ENCODE assay signal across 31 mouse cellular contexts in the genomic region with DNA sequence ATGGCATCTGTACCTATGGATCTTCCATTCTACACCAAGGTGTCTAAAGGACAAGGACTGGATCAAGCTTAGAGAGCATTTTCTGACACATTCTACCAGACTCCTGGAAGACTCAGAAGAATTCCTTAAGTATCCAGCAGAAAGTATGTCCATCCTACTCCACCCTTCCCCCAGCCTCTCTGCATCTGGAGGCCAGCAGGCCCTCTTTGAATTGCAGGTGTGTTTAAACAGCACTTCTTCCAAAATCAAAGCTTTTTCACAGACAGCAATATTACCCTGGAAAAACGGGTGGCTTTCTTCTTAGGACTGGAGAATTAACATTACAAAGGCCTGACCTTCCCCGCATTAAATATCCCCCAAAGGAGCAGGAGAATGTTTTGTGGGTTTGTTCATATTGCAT.
A peak's percentile ranks its signal among the peaks of the same experiment; 100 is the strongest.
DNase-seq lines count a peak whose midpoint lies in the region; ATAC-seq and TF ChIP-seq lines count a peak whose summit lies in the region.
"Had no signal": no experiment of that assay in that cellular context is flagged by ENCODE, and none has a peak within 500 bp of the region (broad histone marks: within the 10 kb centered on the region; RNA-seq: fewer than 3 reads in every experiment).

No protein-coding gene starts in this region.

- DNase-seq in midbrain, embryonic 11.5 days (ENCODE audit: low spot score, missing footprints), result peak; percentile 82
- no peak for DNase-seq in midbrain, embryonic 10.5 days (ENCODE audit: low spot score)
- DNase-seq in ES-E14 (ENCODE audit: low read depth, low spot score), result peak; percentile 8
- peak; percentile 27 for DNase-seq in ZHBTc4 (ENCODE audit: low read depth, low spot score)
- DNase-seq in limb, embryonic 10.5 days (ENCODE audit: low spot score), result no peak
- DNase-seq in liver, embryonic 11.5 days (ENCODE audit: low spot score), result no peak
- DNase-seq in right cerebral cortex, adult 18-20 months, result no peak
- no peak for DNase-seq in kidney, adult 11 months
- DNase-seq: adrenal gland, adult 8-10 months; adrenal gland, postnatal 25 days; cerebellum, adult 18-20 months; cerebellum, adult 9-10 months; cerebellum, postnatal 25 days; embryo, embryonic 11 days; forebrain, postnatal 0 days; gastrocnemius, postnatal 25 days; heart, adult 18-20 months; heart, postnatal 10 days; heart, postnatal 36 days had no signal

- no peak overlapping the region for H3K27ac ChIP-seq in midbrain, embryonic 11.5 days (ENCODE audit: low read depth, low read length)
- no peak overlapping the region for H3K27ac ChIP-seq in midbrain, embryonic 10.5 days (replicated peaks)
- no peak overlapping the region for H3K27ac ChIP-seq in ES-E14 (ENCODE audit: insufficient read depth, low read depth, low read length, poor library complexity, severe bottlenecking)
- peak overlapping the region; percentile 51; the same call in 1 of the 2 replicates for H3K27ac ChIP-seq in limb, embryonic 10.5 days
- H3K27ac ChIP-seq in liver, embryonic 11.5 days (ENCODE audit: low read depth, low read length), result no peak overlapping the region
- H3K27ac ChIP-seq: embryonic facial prominence, embryonic 12.5 days; embryonic facial prominence, embryonic 15.5 days; heart, embryonic 15.5 days; hindbrain, embryonic 10.5 days; hindbrain, embryonic 13.5 days had no signal

- H3K4me1 ChIP-seq in midbrain, embryonic 11.5 days (ENCODE audit: control insufficient read depth, insufficient read depth, low read length), result peaks cover 19% of the 10 kb centered on the region; the same call in 1 of the 2 replicates
- peaks cover 41% of the 10 kb centered on the region for H3K4me1 ChIP-seq in midbrain, embryonic 10.5 days
- no peaks in the 10 kb centered on the region for H3K4me1 ChIP-seq in ES-E14 (ENCODE audit: control insufficient read depth in 2 of 2, insufficient read depth in 2 of 2, low read length in 2 of 2, poor library complexity in 1 of 2)
- H3K4me1 ChIP-seq in limb, embryonic 10.5 days, result peaks cover 68% of the 10 kb centered on the region
- H3K4me1 ChIP-seq in liver, embryonic 11.5 days (replicated peaks; ENCODE audit: control insufficient read depth, insufficient read depth, low read length), result no peaks in the 10 kb centered on the region
- H3K4me1 ChIP-seq: heart, embryonic 15.5 days had no signal

- in situ Hi-C loops in ES-E14 (cut with MboI; ENCODE audit: low sequenced_read_pairs in 2 of 2, unreplicated experiment in 2 of 2), result no loop called here

- WGBS in midbrain, embryonic 11.5 days, result 12% methylated on average over 2 of the region's 2 CpGs
- WGBS in midbrain, embryonic 10.5 days, result 16% methylated on average over 2 of the region's 2 CpGs
- WGBS in limb, embryonic 10.5 days, result 26% methylated on average over 2 of the region's 2 CpGs
- WGBS in liver, embryonic 11.5 days, result 65% methylated on average over 2 of the region's 2 CpGs

- ATAC-seq in midbrain, embryonic 11.5 days (ENCODE audit: low FRiP score), result no peak
- ATAC-seq in liver, embryonic 11.5 days (replicated peaks; ENCODE audit: low FRiP score), result no peak
- ATAC-seq: activated CD4-positive, CD25-positive, alpha-beta regulatory T cell, adult 4 months; CD4-positive, CD25-positive, alpha-beta regulatory T cell, adult 4 months; forebrain, embryonic 14.5 days; forebrain, postnatal 0 days; hindbrain, embryonic 16.5 days; Patski had no signal

- no peak overlapping the region for H3K4me3 ChIP-seq in midbrain, embryonic 11.5 days (ENCODE audit: low read depth, low read length)
- H3K4me3 ChIP-seq in midbrain, embryonic 10.5 days, result no peak overlapping the region
- H3K4me3 ChIP-seq in ES-E14 (ENCODE audit: insufficient read depth in 1 of 2, low read depth in 1 of 2, low read length in 2 of 2, poor library complexity in 1 of 2, severe bottlenecking in 1 of 2), result no peak overlapping the region
- H3K4me3 ChIP-seq in limb, embryonic 10.5 days, result no peak overlapping the region
- H3K4me3 ChIP-seq in liver, embryonic 11.5 days (ENCODE audit: low read depth, low read length), result no peak overlapping the region
- H3K4me3 ChIP-seq: embryonic facial prominence, embryonic 12.5 days; embryonic facial prominence, embryonic 15.5 days; heart, embryonic 12.5 days; heart, embryonic 15.5 days; hindbrain, embryonic 10.5 days; hindbrain, embryonic 13.5 days had no signal

- no peaks in the 10 kb centered on the region for H3K9me3 ChIP-seq in midbrain, embryonic 11.5 days (ENCODE audit: control insufficient read depth, low read length)
- H3K9me3 ChIP-seq in midbrain, embryonic 10.5 days (replicated peaks), result no peaks in the 10 kb centered on the region
- H3K9me3 ChIP-seq in ES-E14 (ENCODE audit: control insufficient read depth, insufficient read depth, low read depth, low read length), result no peaks in the 10 kb centered on the region
- no peaks in the 10 kb centered on the region for H3K9me3 ChIP-seq in limb, embryonic 10.5 days (replicated peaks)
- no peaks in the 10 kb centered on the region for H3K9me3 ChIP-seq in liver, embryonic 11.5 days (ENCODE audit: control insufficient read depth, low read length)
- H3K9me3 ChIP-seq: embryonic facial prominence, embryonic 12.5 days; embryonic facial prominence, embryonic 15.5 days; heart, embryonic 15.5 days; hindbrain, embryonic 10.5 days; hindbrain, embryonic 13.5 days had no signal

- no peak overlapping the region for H3K4me2 ChIP-seq in midbrain, embryonic 11.5 days
- H3K4me2 ChIP-seq in liver, embryonic 11.5 days, result no peak overlapping the region
- H3K4me2 ChIP-seq: embryonic facial prominence, embryonic 12.5 days; embryonic facial prominence, embryonic 15.5 days; heart, embryonic 12.5 days; heart, embryonic 15.5 days; hindbrain, embryonic 13.5 days had no signal

- H3K27me3 ChIP-seq in midbrain, embryonic 11.5 days (ENCODE audit: control insufficient read depth, insufficient read depth, low read length), result no peaks in the 10 kb centered on the region
- H3K27me3 ChIP-seq in midbrain, embryonic 10.5 days (ENCODE audit: low read depth, poor library complexity, severe bottlenecking), result no peaks in the 10 kb centered on the region
- no peaks in the 10 kb centered on the region for H3K27me3 ChIP-seq in limb, embryonic 10.5 days (ENCODE audit: low read depth, poor library complexity, severe bottlenecking)
- H3K27me3 ChIP-seq in liver, embryonic 11.5 days (replicated peaks; ENCODE audit: control insufficient read depth, insufficient read depth, low read length), result no peaks in the 10 kb centered on the region
- H3K27me3 ChIP-seq: embryonic facial prominence, embryonic 12.5 days; embryonic facial prominence, embryonic 15.5 days; heart, embryonic 12.5 days; heart, embryonic 15.5 days; hindbrain, embryonic 13.5 days had no signal

- no peak overlapping the region for H3K9ac ChIP-seq in midbrain, embryonic 11.5 days (ENCODE audit: low read length)
- no peak overlapping the region for H3K9ac ChIP-seq in ES-E14 (ENCODE audit: insufficient read depth, low read depth, low read length, poor library complexity, severe bottlenecking)
- H3K9ac ChIP-seq in liver, embryonic 11.5 days (ENCODE audit: low read depth, low read length), result no peak overlapping the region
- H3K9ac ChIP-seq: embryonic facial prominence, embryonic 12.5 days; embryonic facial prominence, embryonic 15.5 days; forebrain, postnatal 0 days; heart, embryonic 12.5 days; heart, embryonic 15.5 days; hindbrain, embryonic 13.5 days had no signal

- no peaks in the 10 kb centered on the region for H3K36me3 ChIP-seq in midbrain, embryonic 11.5 days (ENCODE audit: control insufficient read depth, insufficient read depth, low read length)
- no peaks in the 10 kb centered on the region for H3K36me3 ChIP-seq in midbrain, embryonic 10.5 days
- no peaks in the 10 kb centered on the region for H3K36me3 ChIP-seq in ES-E14 (ENCODE audit: control insufficient read depth, insufficient read depth, low read length, poor library complexity, severe bottlenecking)
- no peaks in the 10 kb centered on the region for H3K36me3 ChIP-seq in limb, embryonic 10.5 days
- H3K36me3 ChIP-seq in liver, embryonic 11.5 days (ENCODE audit: control insufficient read depth, insufficient read depth, low read length), result no peaks in the 10 kb centered on the region
- H3K36me3 ChIP-seq: embryonic facial prominence, embryonic 12.5 days; embryonic facial prominence, embryonic 15.5 days; G1E; heart, embryonic 12.5 days; heart, embryonic 15.5 days; hindbrain, embryonic 10.5 days; hindbrain, embryonic 13.5 days had no signal

TF ChIP-seq in ES-E14, 5 proteins besides CTCF, POLR2A, EP300 and RAD21:
- no peak for TF ChIP-seq MAFK (IDR thresholded peaks at IDR 0.05; ENCODE audit: insufficient read depth, low read depth, low read length)
- TF ChIP-seq ZNF384 (IDR thresholded peaks at IDR 0.05; ENCODE audit: low read depth, low read length), result no peak
- no peak for TF ChIP-seq CHD2 (IDR thresholded peaks at IDR 0.05; ENCODE audit: low read depth, low read length)
- no peak for TF ChIP-seq ZC3H11A (IDR thresholded peaks at IDR 0.05; ENCODE audit: borderline replicate concordance, low read depth, low read length)
- no peak for TF ChIP-seq HCFC1 (IDR thresholded peaks at IDR 0.05; ENCODE audit: borderline replicate concordance, insufficient read depth, low read length)

Comparison
In these comparisons a context has a peak if more than half of its experiments do, and no peak if none do; other contexts are left out.
1. DNase-seq: peak in midbrain, embryonic 11.5 days (single experiment), ES-E14 (single experiment) and ZHBTc4 (single experiment); none in midbrain, embryonic 10.5 days (single experiment), limb, embryonic 10.5 days (single experiment), liver, embryonic 11.5 days (single experiment), right cerebral cortex, adult 18-20 months (single experiment) and kidney, adult 11 months (single experiment).